In the genomic region with DNA sequence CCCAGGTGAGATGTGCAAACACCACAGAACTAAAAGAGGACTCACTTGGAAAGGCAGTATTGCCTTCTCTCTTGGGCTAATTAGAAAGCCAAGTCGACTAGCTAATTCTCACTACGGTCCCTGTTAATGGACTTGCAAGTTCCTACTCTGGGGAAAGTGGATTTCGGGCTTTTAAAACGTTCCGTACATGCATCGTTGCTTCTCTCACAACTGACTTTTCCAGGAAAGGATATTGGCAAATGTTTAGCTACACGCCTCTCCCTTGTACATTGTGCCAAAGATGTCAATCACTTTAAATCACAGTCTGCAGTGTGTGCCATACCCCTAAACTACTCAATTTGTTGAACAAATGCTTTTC, we compare ENCODE assay signal across 8 mouse cellular contexts. TPM values are rescaled to one million over a fixed set of nuclear protein-coding genes. Genes with fewer than 3 reads are reported as not detected.
DNase-seq lines count a peak whose midpoint lies in the region; ATAC-seq and TF ChIP-seq lines count a peak whose summit lies in the region.

No protein-coding gene starts in this region.

- TF ChIP-seq POLR2A in liver, adult 2 months (IDR thresholded peaks at IDR 0.05; ENCODE audit: extremely low read depth, insufficient read depth, low read length) = no peak

- H3K79me2 ChIP-seq in liver, adult 2 months (ENCODE audit: control insufficient read depth, insufficient read depth, low read length) = no peaks in the 10 kb centered on the region

- H3K4me1 ChIP-seq in liver, adult 2 months (ENCODE audit: control insufficient read depth, insufficient read depth, low read length) = 0 out of 2 replicates have a peak, but pooled peaks cover 3% of the 10 kb centered on the region
- peaks cover 10% of the 10 kb centered on the region; the same call in 1 of the 2 replicates for H3K4me1 ChIP-seq in embryonic facial prominence, embryonic 12.5 days
- H3K4me1 ChIP-seq in kidney, embryonic 15.5 days = peaks cover 19% of the 10 kb centered on the region
- H3K4me1 ChIP-seq in neural tube, embryonic 13.5 days (replicated peaks) = peaks cover 21% of the 10 kb centered on the region

- no peak overlapping the region for H3K27ac ChIP-seq in liver, adult 2 months (replicated peaks; ENCODE audit: insufficient read depth, low read depth, low read length)
- H3K27ac ChIP-seq in embryonic facial prominence, embryonic 12.5 days = peak overlapping the region; percentile 97; the same call in 1 of the 2 replicates
- peak overlapping the region; percentile 99 for H3K27ac ChIP-seq in kidney, embryonic 15.5 days
- 0 out of 2 replicates have a peak overlapping the region, but pooled peaks have one; percentile 92 for H3K27ac ChIP-seq in neural tube, embryonic 13.5 days (replicated peaks)

- 4% methylated on average over 7 of the region's 7 CpGs for whole genome bisulfite sequencing in liver, adult 2 months
- WGBS in embryonic facial prominence, embryonic 12.5 days = 20% methylated on average over 7 of the region's 7 CpGs
- WGBS in kidney, embryonic 15.5 days = 7% methylated on average over 7 of the region's 7 CpGs
- WGBS in neural tube, embryonic 13.5 days = 16% methylated on average over 7 of the region's 7 CpGs

- ATAC-seq in embryonic facial prominence, embryonic 12.5 days (ENCODE audit: insufficient number of reproducible peaks, insufficient read depth, low FRiP score, low TSS enrichment) = no peak
- no peak for ATAC-seq in kidney, embryonic 15.5 days (replicated peaks; ENCODE audit: low FRiP score)
- no peak for ATAC-seq in neural tube, embryonic 13.5 days (ENCODE audit: low read depth)

- TF ChIP-seq CTCF in liver, adult 2 months (IDR thresholded peaks at IDR 0.05; ENCODE audit: low read depth, low read length) = no peak

- no peak overlapping the region for H3K4me3 ChIP-seq in liver, adult 2 months (ENCODE audit: insufficient read depth, low read depth, low read length)
- peak overlapping the region; percentile 87; the same call in 1 of the 2 replicates for H3K4me3 ChIP-seq in embryonic facial prominence, embryonic 12.5 days
- peak overlapping the region; percentile 89 for H3K4me3 ChIP-seq in kidney, embryonic 15.5 days (replicated peaks)
- H3K4me3 ChIP-seq in neural tube, embryonic 13.5 days = peak overlapping the region; percentile 88

- no peaks in the 10 kb centered on the region for H3K9me3 ChIP-seq in embryonic facial prominence, embryonic 12.5 days
- H3K9me3 ChIP-seq in kidney, embryonic 15.5 days (replicated peaks) = no peaks in the 10 kb centered on the region
- H3K9me3 ChIP-seq in neural tube, embryonic 13.5 days = no peaks in the 10 kb centered on the region

- H3K4me2 ChIP-seq in embryonic facial prominence, embryonic 12.5 days (replicated peaks) = peak overlapping the region; percentile 68
- H3K4me2 ChIP-seq in kidney, embryonic 15.5 days = peak overlapping the region; percentile 89
- peak overlapping the region; percentile 96 for H3K4me2 ChIP-seq in neural tube, embryonic 13.5 days

- H3K36me3 ChIP-seq in liver, adult 2 months (ENCODE audit: control insufficient read depth, insufficient read depth, low read length) = no peaks in the 10 kb centered on the region
- no peaks in the 10 kb centered on the region for H3K36me3 ChIP-seq in embryonic facial prominence, embryonic 12.5 days
- 0 out of 2 replicates have a peak, but pooled peaks cover 5% of the 10 kb centered on the region for H3K36me3 ChIP-seq in kidney, embryonic 15.5 days
- H3K36me3 ChIP-seq in neural tube, embryonic 13.5 days = no peaks in the 10 kb centered on the region

- DNase-seq in liver, adult 2 months (ENCODE audit: extremely low read depth, low read depth, low spot score) = peak; percentile 26
- no peak for DNase-seq in liver
- DNase-seq in ovary, postnatal 10 days (ENCODE audit: low spot score) = no peak
- no peak for DNase-seq in layer of hippocampus, postnatal 36 days
- no peak for DNase-seq in cerebellum, postnatal 36 days

- H3K9ac ChIP-seq in liver, adult 2 months (ENCODE audit: low read depth, low read length) = no peak overlapping the region
- H3K9ac ChIP-seq in embryonic facial prominence, embryonic 12.5 days = no peak overlapping the region
- no peak overlapping the region for H3K9ac ChIP-seq in kidney, embryonic 15.5 days
- no peak overlapping the region for H3K9ac ChIP-seq in neural tube, embryonic 13.5 days

- H3K27me3 ChIP-seq in liver, adult 2 months (ENCODE audit: control insufficient read depth, insufficient read depth, low read length) = no peaks in the 10 kb centered on the region
- H3K27me3 ChIP-seq in embryonic facial prominence, embryonic 12.5 days = no peaks in the 10 kb centered on the region
- no peaks in the 10 kb centered on the region for H3K27me3 ChIP-seq in kidney, embryonic 15.5 days
- H3K27me3 ChIP-seq in neural tube, embryonic 13.5 days = no peaks in the 10 kb centered on the region

RNA-seq across cellular contexts. Expression of a gene that starts 0.9 kb away (rescaled TPM):
- 1.8 and 2.0 TPM in 2 replicates for total RNA-seq in liver, adult 2 months (2014; rRNA removed)
- polyA plus RNA-seq in liver, adult 2 months (2012; rRNA removed) = 0.12 and 0.61 TPM in 2 replicates
- 13.8 and 17.8 TPM in 2 replicates for polyA plus RNA-seq in embryonic facial prominence, embryonic 12.5 days (2016; fragmentation: Nextera tagmentation; extraction: Ambion mirVana)
- 21.5 and 25.2 TPM in 2 replicates for polyA plus RNA-seq in kidney, embryonic 15.5 days (2015; fragmentation: Nextera tagmentation; extraction: Ambion mirVana)
- polyA plus RNA-seq in neural tube, embryonic 13.5 days (2015; fragmentation: Nextera tagmentation; extraction: Ambion mirVana) = 11.7 and 14.7 TPM in 2 replicates
- total RNA-seq in layer of hippocampus, postnatal 36 days (2021) = 10 to 100 TPM; 10.1 to 10.4 TPM
